Mouse (Mus musculus): ENCODE measurements at regions not wholly inside any gene's neighbourhood (a gene's known extent, or its start where the extent isn't known, plus 50 kb on each side); places are given as distances from the start of the nearest gene placed in this dataset.
"Not testable (repeated sequence)": the region's sequence is repeated elsewhere in the genome, so short reads cannot be mapped to it uniquely, and the experiment has no call there.

DNA sequence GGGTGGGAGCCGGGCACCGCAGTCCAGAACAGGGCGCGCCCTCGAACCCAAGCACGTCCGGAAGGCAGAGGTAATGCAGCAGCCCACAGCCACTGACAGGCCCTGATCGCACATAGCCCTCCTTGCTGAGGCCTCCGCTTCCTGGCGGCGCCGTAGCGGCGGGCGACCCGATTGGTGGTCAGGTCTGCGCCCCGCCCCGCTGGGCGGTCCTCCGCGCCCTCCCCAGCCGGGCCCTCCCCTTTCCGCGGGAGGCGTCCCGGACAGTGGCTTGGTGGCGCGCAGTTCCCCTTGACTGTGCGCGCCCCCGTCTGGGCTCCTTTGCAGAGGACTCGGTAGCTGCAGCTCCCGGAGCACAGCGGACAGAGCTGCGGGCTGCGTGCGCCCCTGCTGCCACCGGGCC, 375.5 kb upstream of the Asap2 start:
- intact Hi-C loops (cut with DNase I): not testable (repeated sequence)
- peak; percentile 50 to 66 for DNase-seq

Data from gastrocnemius, postnatal 36 days (tissue).